Mouse (Mus musculus) intestine, embryonic 14.5 days (tissue): ENCODE data around the gene Cd151. TPM values are rescaled to one million over a fixed set of nuclear protein-coding genes. Genes with fewer than 3 reads are reported as not detected.

ENCODE experiments used
- ATAC-seq: fragments of 200-750 bp; cut with Nextera tagmentation; replicated peaks from 2 replicates; pipeline ENCODE4 v1.8.0; 2017; ENCODE audit warnings: low read depth, moderate number of reproducible peaks, moderate TSS enrichment, moderate library complexity; ENCODE audit not compliant: low FRiP score, low TSS enrichment
- DNase-seq: peaks from one replicate; pipeline ENCODE4 v3.0.0-alpha.2; 2018; ENCODE audit warnings: low spot score
- H3K27ac ChIP-seq: fragments of 300-500 bp; sonication (generic); 2 replicates; pipeline ENCODE4 v1.5.1; 2014; ENCODE audit warnings: low read depth, mild to moderate bottlenecking, control low read depth
- H3K27me3 ChIP-seq: fragments of 300-500 bp; sonication (generic); replicated peaks from 2 replicates; pipeline ENCODE4 v1.6.1; 2014; ENCODE audit warnings: low read length, control low read depth; ENCODE audit not compliant: control insufficient read depth, insufficient read depth
- H3K36me3 ChIP-seq: fragments of 300-500 bp; sonication (generic); 2 replicates; pipeline ENCODE4 v1.6.1; 2014; ENCODE audit warnings: low read length, control low read depth; ENCODE audit not compliant: control insufficient read depth, insufficient read depth
- H3K4me1 ChIP-seq: fragments of 300-500 bp; sonication (generic); replicated peaks from 2 replicates; pipeline ENCODE4 v1.6.1; 2014; ENCODE audit warnings: low read length, control low read depth, mixed read lengths; ENCODE audit not compliant: control insufficient read depth, insufficient read depth
- H3K4me2 ChIP-seq: fragments of 300-500 bp; sonication (generic); 2 replicates; pipeline ENCODE4 v1.6.1; 2014; ENCODE audit warnings: low read length
- H3K4me3 ChIP-seq: fragments of 300-500 bp; sonication (generic); 2 replicates; pipeline ENCODE4 v1.5.1; 2014; ENCODE audit warnings: low read depth, low read length, control low read depth, mixed read lengths
- H3K9ac ChIP-seq: fragments of 300-500 bp; sonication (generic); 2 replicates; pipeline ENCODE4 v1.6.1; 2014; ENCODE audit warnings: mild to moderate bottlenecking, low read length
- H3K9me3 ChIP-seq: fragments of 300-500 bp; sonication (generic); 2 replicates; pipeline ENCODE4 v1.6.1; 2016; ENCODE audit warnings: low read length, control low read depth; ENCODE audit not compliant: control insufficient read depth
- WGBS: fragments of 180-500 bp; shearing (Covaris S2); extraction: QIAGEN DNeasy Blood & Tissue Kit; methylation state at CpG from one replicate; pipeline ENCODE4 v1.1.7; 2014; 5-methylcytosine and 5-hydroxymethylcytosine counted together
- polyA plus RNA-seq: library from polyadenylated mRNA; unstranded; fragments of >200 nt; fragmentation: Nextera tagmentation; extraction: Ambion mirVana; gene quantifications from 2 replicates; pipeline ENCODE4 v1.2.1, GENCODE M21; 2014

Gene Cd151
- polyA plus RNA-seq, 1 experiment from 2014 or later: 73.5 TPM

GRCm38 (mm10) chr7:141434464-141434863, 32.7 kb upstream of the Cd151 start:
- 23% methylated on average over 8 of the region's 8 CpGs for WGBS
- Histone ChIP-seq H3K4me2 (peak overlapping the region; percentile 88), H3K27ac (peak overlapping the region; percentile 23; the same call in 1 of the 2 replicates), H3K9ac (peak overlapping the region; percentile 45), H3K27me3 (no peaks in the 10 kb centered on the region), H3K9me3 (no peaks in the 10 kb centered on the region), H3K4me3 (peak overlapping the region; percentile 46), H3K36me3 (peaks cover 54% of the 10 kb centered on the region), H3K4me1 (peaks cover 28% of the 10 kb centered on the region)
- ATAC-seq: no peak
- DNase-seq: peak; percentile 65

GRCm38 (mm10) chr7:141435129-141435855, 31.9 kb upstream of the Cd151 start:
- H3K36me3 ChIP-seq: peaks cover 60% of the 10 kb centered on the region

GRCm38 (mm10) chr7:141435856-141436522, 31.2 kb upstream of the Cd151 start:
- peaks cover 32% of the 10 kb centered on the region for H3K4me1 ChIP-seq
- peak overlapping the region; percentile 88 for H3K4me2 ChIP-seq
- H3K9me3 ChIP-seq: no peaks in the 10 kb centered on the region
- DNase-seq: no peak
- ATAC-seq: no peak
- WGBS: 82% methylated on average over 9 of the region's 9 CpGs
- H3K4me3 ChIP-seq: no peak overlapping the region
- no peaks in the 10 kb centered on the region for H3K27me3 ChIP-seq
- no peak overlapping the region for H3K27ac ChIP-seq
- H3K9ac ChIP-seq: no peak overlapping the region
- H3K36me3 ChIP-seq: peaks cover 58% of the 10 kb centered on the region

More at GRCm38 (mm10) chr7:141435129-141435855, 31.9 kb upstream of the Cd151 start:
- Histone ChIP-seq H3K4me3 (peak overlapping the region; percentile 46), H3K4me2 (peak overlapping the region; percentile 88), H3K27me3 (no peaks in the 10 kb centered on the region), H3K27ac (peak overlapping the region; percentile 23; the same call in 1 of the 2 replicates), H3K4me1 (peaks cover 28% of the 10 kb centered on the region), H3K9me3 (no peaks in the 10 kb centered on the region), H3K9ac (peak overlapping the region; percentile 45; the same call in 1 of the 2 replicates)
- DNase-seq (peak; percentile 82), ATAC-seq (0 out of 2 replicates have a peak, but pooled peaks have one; percentile 22)
- 6% methylated on average over 17 of the region's 17 CpGs for WGBS

- Histone ChIP-seq H3K36me3 (peaks cover 58% of the 10 kb centered on the region), H3K4me1 (peaks cover 32% of the 10 kb centered on the region), H3K27ac (no peak overlapping the region), H3K9ac (peak overlapping the region; percentile 66), H3K9me3 (no peaks in the 10 kb centered on the region), H3K4me2 (peak overlapping the region; percentile 88), H3K27me3 (no peaks in the 10 kb centered on the region), H3K4me3 (peak overlapping the region; percentile 63)
- ATAC-seq (no peak), DNase-seq (no peak)
- 49% methylated on average over 2 of the region's 2 CpGs for WGBS
Observed at GRCm38 (mm10) chr7:141436523-141436892, 30.7 kb upstream of the Cd151 start.

- DNase-seq: peak; percentile 92
- peaks cover 33% of the 10 kb centered on the region for H3K4me1 ChIP-seq
- H3K9me3 ChIP-seq: no peaks in the 10 kb centered on the region
- H3K27ac ChIP-seq: peak within 1 kb of the TSS; percentile 51; the same call in 1 of the 2 replicates
- no peaks in the 10 kb centered on the region for H3K27me3 ChIP-seq
- H3K36me3 ChIP-seq: peaks cover 51% of the 10 kb centered on the region
- peak; percentile 76 for ATAC-seq
- H3K4me3 ChIP-seq: peak within 1 kb of the TSS; percentile 63
- 5% methylated on average over 53 of the region's 53 CpGs for WGBS
- peak within 1 kb of the TSS; percentile 88 for H3K4me2 ChIP-seq
- peak within 1 kb of the TSS; percentile 66 for H3K9ac ChIP-seq
Observed at GRCm38 (mm10) chr7:141437178-141438120, 29.7 kb upstream of the Cd151 start, which contains the start of gene Slc25a22. Gene Slc25a22, minus strand, starts transcription at chr7:141437892.

- H3K4me2 ChIP-seq: no peak overlapping the region
- no peak for DNase-seq
- H3K27ac ChIP-seq: no peak overlapping the region
- no peaks in the 10 kb centered on the region for H3K9me3 ChIP-seq
- no peak for ATAC-seq
- peaks cover 42% of the 10 kb centered on the region for H3K36me3 ChIP-seq
- WGBS: 93% methylated on average over 12 of the region's 12 CpGs
- H3K4me1 ChIP-seq: peaks cover 42% of the 10 kb centered on the region
- no peaks in the 10 kb centered on the region for H3K27me3 ChIP-seq
- H3K9ac ChIP-seq: no peak overlapping the region
- no peak overlapping the region for H3K4me3 ChIP-seq
Observed at GRCm38 (mm10) chr7:141438201-141438968, 28.8 kb upstream of the Cd151 start.

GRCm38 (mm10) chr7:141439140-141439679, 28.0 kb upstream of the Cd151 start:
- Histone ChIP-seq H3K4me2 (no peak overlapping the region), H3K27me3 (no peaks in the 10 kb centered on the region), H3K27ac (no peak overlapping the region), H3K9ac (no peak overlapping the region), H3K36me3 (peaks cover 36% of the 10 kb centered on the region), H3K4me3 (no peak overlapping the region), H3K9me3 (no peaks in the 10 kb centered on the region), H3K4me1 (peaks cover 39% of the 10 kb centered on the region)
- ATAC-seq (no peak), DNase-seq (no peak)
- WGBS: 95% methylated on average over 10 of the region's 10 CpGs
